Mouse (Mus musculus) spleen, postnatal 10 days (tissue): Measurements from ENCODE around the gene Bbs4.
"Not testable (repeated sequence)": the region's sequence is repeated elsewhere in the genome, so short reads cannot be mapped to it uniquely, and the experiment has no call there.

ENCODE experiments used
- DNase-seq, 2 experiments: peaks; one replicate each; pipeline ENCODE4 v3.0.0; 2021 to 2022; ENCODE audit warnings: low spot score in 2 of 2

Gene Bbs4

GRCm38 (mm10) chr9:59353253-59353639 is at the start of gene Bbs4:
Bbs4 (minus strand) TSS chr9:59353508.
- peak; percentile 84 to 95 for DNase-seq

- DNase-seq: no peak
Measured at GRCm38 (mm10) chr9:59389086-59389485, 35.8 kb upstream of the Bbs4 start.

- no peak for DNase-seq
Measured at GRCm38 (mm10) chr9:59388311-59388710, 35.0 kb upstream of the Bbs4 start.

- DNase-seq: no peak
Measured at GRCm38 (mm10) chr9:59387461-59387860, 34.2 kb upstream of the Bbs4 start.

- no peak for DNase-seq
Measured at GRCm38 (mm10) chr9:59375626-59376025, 22.3 kb upstream of the Bbs4 start.

GRCm38 (mm10) chr9:59369646-59370045 is 16.3 kb upstream of the Bbs4 start:
- no peak for DNase-seq

GRCm38 (mm10) chr9:59369220-59369619 is 15.9 kb upstream of the Bbs4 start:
- DNase-seq: no peak

- not testable (repeated sequence) for DNase-seq
Measured at GRCm38 (mm10) chr9:59360487-59360886, 7.2 kb upstream of the Bbs4 start.

- DNase-seq: not testable (repeated sequence)
Measured at GRCm38 (mm10) chr9:59358041-59358440, 4.7 kb upstream of the Bbs4 start.

GRCm38 (mm10) chr9:59352586-59353252 is 589 bp downstream of the Bbs4 start:
- no peak for DNase-seq

GRCm38 (mm10) chr9:59346176-59346575 is 7.1 kb downstream of the Bbs4 start:
- DNase-seq: no peak

- DNase-seq: peak; percentile 9 to 50
Measured at GRCm38 (mm10) chr9:59340002-59340401, 13.3 kb downstream of the Bbs4 start.

GRCm38 (mm10) chr9:59339107-59339506 is 14.2 kb downstream of the Bbs4 start:
- DNase-seq: no peak

- no peak for DNase-seq
Measured at GRCm38 (mm10) chr9:59338411-59338810, 14.9 kb downstream of the Bbs4 start.

- no peak for DNase-seq
Measured at GRCm38 (mm10) chr9:59337889-59338288, 15.4 kb downstream of the Bbs4 start.

GRCm38 (mm10) chr9:59336539-59336938 is 16.8 kb downstream of the Bbs4 start:
- DNase-seq: no peak

GRCm38 (mm10) chr9:59330055-59330454 is 23.3 kb downstream of the Bbs4 start:
- no peak for DNase-seq

- DNase-seq: no peak
Measured at GRCm38 (mm10) chr9:59324351-59324750, 29.0 kb downstream of the Bbs4 start.

- DNase-seq: no peak
Measured at GRCm38 (mm10) chr9:59316206-59316605, 37.1 kb downstream of the Bbs4 start.

GRCm38 (mm10) chr9:59311284-59311670 is 42.0 kb downstream of the Bbs4 start:
- no peak for DNase-seq

GRCm38 (mm10) chr9:59310582-59311283 is 42.6 kb downstream of the Bbs4 start:
- DNase-seq: no peak

GRCm38 (mm10) chr9:59307890-59308289 is 45.4 kb downstream of the Bbs4 start:
- no peak for DNase-seq

- no peak for DNase-seq
Measured at GRCm38 (mm10) chr9:59296419-59296818, 56.9 kb downstream of the Bbs4 start.
